Mouse (Mus musculus) embryonic facial prominence, embryonic 11.5 days (tissue): Measurements from ENCODE around the gene Ankrd2. TPM values are rescaled to one million over a fixed set of nuclear protein-coding genes. Genes with fewer than 3 reads are reported as not detected.

Source experiments
- ATAC-seq: fragments of 200-750 bp; cut with Nextera tagmentation; replicated peaks from 2 replicates; pipeline ENCODE4 v1.8.0; 2017; ENCODE audit warnings: low read depth; ENCODE audit not compliant: insufficient number of reproducible peaks, low FRiP score, low TSS enrichment
- DNase-seq: peaks from one replicate; pipeline ENCODE4 v3.0.0-alpha.2; 2015; ENCODE audit warnings: low spot score
- H3K27ac ChIP-seq: fragments of 300-500 bp; sonication (generic); replicated peaks from 2 replicates; pipeline ENCODE4 v1.5.1; 2014; ENCODE audit warnings: mild to moderate bottlenecking, low read depth, low read length, control low read depth
- H3K27me3 ChIP-seq: fragments of 300-500 bp; sonication (generic); 2 replicates; pipeline ENCODE4 v1.6.1; 2014; ENCODE audit warnings: mild to moderate bottlenecking, low read length, moderate library complexity, mixed read lengths; ENCODE audit not compliant: control insufficient read depth, insufficient read depth
- H3K36me3 ChIP-seq: fragments of 300-500 bp; sonication (generic); replicated peaks from 2 replicates; pipeline ENCODE4 v1.6.1; 2014; ENCODE audit warnings: low read depth, mild to moderate bottlenecking, low read length, moderate library complexity, mixed read lengths; ENCODE audit not compliant: control insufficient read depth, insufficient read depth
- H3K4me1 ChIP-seq: fragments of 300-500 bp; sonication (generic); 2 replicates; pipeline ENCODE4 v1.6.1; 2014; ENCODE audit warnings: low read length, mixed read lengths; ENCODE audit not compliant: control insufficient read depth, insufficient read depth
- H3K4me2 ChIP-seq: fragments of 300-500 bp; sonication (generic); 2 replicates; pipeline ENCODE4 v1.6.1; 2014; ENCODE audit warnings: low read depth, mild to moderate bottlenecking, control low read depth, low read length, moderate library complexity
- H3K4me3 ChIP-seq: fragments of 300-500 bp; sonication (generic); 2 replicates; pipeline ENCODE4 v1.5.1; 2014; ENCODE audit warnings: low read depth, low read length, control low read depth
- H3K9ac ChIP-seq: fragments of 300-500 bp; sonication (generic); replicated peaks from 2 replicates; pipeline ENCODE4 v1.6.1; 2014; ENCODE audit warnings: mild to moderate bottlenecking, control low read depth, low read length
- H3K9me3 ChIP-seq: fragments of 300-500 bp; sonication (generic); replicated peaks from 2 replicates; pipeline ENCODE4 v1.6.1; 2016; ENCODE audit warnings: mild to moderate bottlenecking, low read length, inconsistent platforms, mixed read lengths; ENCODE audit not compliant: control insufficient read depth
- whole genome bisulfite sequencing: fragments of 180-500 bp; shearing (Covaris S2); extraction: QIAGEN DNeasy Blood & Tissue Kit; methylation state at CpG from one replicate; pipeline ENCODE4 v1.1.7; 2014; 5-methylcytosine and 5-hydroxymethylcytosine counted together
- polyA plus RNA-seq: library from polyadenylated mRNA; unstranded; fragments of >200 nt; fragmentation: Nextera tagmentation; extraction: Ambion mirVana; gene quantifications from 2 replicates; pipeline ENCODE4 v1.2.1, GENCODE M21; 2014

The Ankrd2 gene
- polyA plus RNA-seq, 1 experiment from 2014 or later, result not detected

DNA sequence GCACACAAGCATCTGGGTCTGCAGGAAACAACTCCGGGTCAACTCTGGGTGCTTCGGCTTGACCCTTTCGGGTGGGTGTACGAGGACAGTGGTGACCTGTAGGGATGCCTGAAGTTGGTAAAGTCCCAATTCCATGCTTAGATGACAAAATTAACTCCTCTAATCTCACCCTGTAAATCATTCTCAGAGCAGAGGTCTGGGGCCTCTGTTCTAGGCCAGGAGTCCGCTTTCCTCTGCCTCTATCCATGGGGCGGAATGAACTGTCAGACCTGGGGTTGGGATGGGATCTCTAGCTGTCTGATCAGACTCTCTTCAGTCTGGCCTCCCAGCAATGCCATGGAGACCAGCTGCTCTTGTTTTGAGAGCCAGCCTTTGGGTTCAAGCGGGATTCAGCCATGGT, 25.6 kb downstream of the Ankrd2 start:
- H3K4me2 ChIP-seq, result no peak overlapping the region
- H3K9me3 ChIP-seq, result no peaks in the 10 kb centered on the region
- 90% methylated on average over 7 of the region's 7 CpGs for WGBS
- no peak for DNase-seq
- no peaks in the 10 kb centered on the region for H3K36me3 ChIP-seq
- H3K27ac ChIP-seq, result no peak overlapping the region
- no peak overlapping the region for H3K4me3 ChIP-seq
- no peaks in the 10 kb centered on the region for H3K27me3 ChIP-seq
- no peaks in the 10 kb centered on the region for H3K4me1 ChIP-seq
- ATAC-seq, result no peak
- H3K9ac ChIP-seq, result no peak overlapping the region

DNA sequence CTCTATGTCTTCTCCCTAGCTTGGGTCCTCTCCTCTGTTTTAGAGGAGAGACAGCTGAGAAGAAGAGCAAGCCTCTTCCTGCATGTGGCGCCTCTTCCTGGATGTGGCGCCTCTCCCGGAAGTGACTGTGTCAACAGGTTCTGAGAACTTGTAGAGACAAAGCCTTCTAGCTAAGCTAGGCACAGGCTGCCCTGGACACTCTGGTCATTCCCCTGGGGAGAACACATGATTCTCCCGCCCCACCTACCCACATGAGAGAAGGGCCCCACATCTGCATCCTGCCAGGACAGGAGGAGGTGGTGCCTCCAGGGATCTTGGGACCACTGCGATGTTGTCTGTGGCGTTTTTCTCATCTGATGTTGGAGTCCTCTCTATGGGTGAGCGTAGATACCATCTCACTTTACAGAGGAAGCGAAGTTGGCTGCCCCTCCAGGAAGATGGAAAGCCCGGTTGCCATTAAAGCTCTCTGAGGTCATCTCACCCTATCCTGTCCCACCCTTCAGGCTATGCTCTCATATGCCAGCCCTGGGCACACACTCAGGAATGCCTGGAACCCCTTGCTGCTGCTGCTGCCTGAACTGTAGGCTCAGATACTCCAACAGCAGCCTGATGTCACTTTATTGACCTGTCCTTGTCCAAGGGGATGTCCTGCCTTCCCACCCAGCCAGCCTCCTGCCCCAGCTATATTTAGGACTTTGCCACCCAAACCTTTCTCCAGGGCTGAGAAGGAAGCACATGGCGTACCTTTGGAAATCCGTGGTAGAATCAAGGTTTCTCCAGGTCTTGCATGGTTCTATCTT, 32.8 kb downstream of the Ankrd2 start:
- Histone ChIP-seq H3K9me3 (no peaks in the 10 kb centered on the region), H3K4me3 (no peak overlapping the region), H3K36me3 (no peaks in the 10 kb centered on the region), H3K27ac (no peak overlapping the region), H3K27me3 (no peaks in the 10 kb centered on the region), H3K9ac (no peak overlapping the region), H3K4me2 (no peak overlapping the region), H3K4me1 (no peaks in the 10 kb centered on the region)
- DNase-seq, result no peak
- 80% methylated on average over 11 of the region's 11 CpGs for WGBS
- ATAC-seq, result no peak

DNA sequence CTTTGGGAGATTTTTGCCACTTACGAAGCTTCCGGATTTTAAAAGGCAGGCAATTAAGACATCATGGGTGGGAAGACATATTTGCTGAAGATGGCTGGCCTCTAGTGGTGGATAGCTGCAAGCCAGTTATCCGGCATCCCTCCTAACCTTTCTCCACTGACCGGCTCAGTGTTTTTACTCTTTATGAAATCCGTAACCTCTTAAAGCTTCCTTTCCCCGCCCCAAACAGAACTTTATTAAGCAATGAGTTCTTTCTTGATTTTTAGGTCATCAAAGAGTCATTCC, 33.4 kb downstream of the Ankrd2 start:
- H3K36me3 ChIP-seq, result no peaks in the 10 kb centered on the region
- DNase-seq (no peak), ATAC-seq (no peak)
- no peak overlapping the region for H3K9ac ChIP-seq
- H3K4me1 ChIP-seq, result no peaks in the 10 kb centered on the region
- H3K4me2 ChIP-seq, result no peak overlapping the region
- H3K4me3 ChIP-seq, result no peak overlapping the region
- no peak overlapping the region for H3K27ac ChIP-seq
- no peaks in the 10 kb centered on the region for H3K9me3 ChIP-seq
- no peaks in the 10 kb centered on the region for H3K27me3 ChIP-seq
- 60% methylated on average over 6 of the region's 6 CpGs for WGBS

DNA sequence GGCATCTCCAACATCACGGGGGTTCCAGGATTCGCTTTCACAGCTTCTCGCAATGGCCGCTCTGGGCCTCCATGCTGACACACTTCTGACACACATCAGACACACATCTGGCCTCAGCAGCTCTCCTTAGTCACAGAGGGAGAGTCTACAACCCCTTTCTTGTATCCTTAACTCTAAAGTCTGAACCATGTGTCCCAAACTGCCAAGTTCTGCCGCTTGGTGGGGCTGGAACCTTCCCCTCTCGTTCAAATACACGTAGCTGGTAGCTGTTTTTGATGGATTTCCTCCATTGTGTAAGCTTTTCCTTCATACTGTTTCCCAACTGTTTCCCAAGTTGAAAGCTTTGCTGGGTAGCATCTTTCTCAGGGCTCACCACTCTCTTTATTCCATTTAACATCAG, 35.4 kb downstream of the Ankrd2 start:
- no peaks in the 10 kb centered on the region for H3K36me3 ChIP-seq
- no peak overlapping the region for H3K4me3 ChIP-seq
- no peak overlapping the region for H3K9ac ChIP-seq
- no peak overlapping the region for H3K4me2 ChIP-seq
- no peak overlapping the region for H3K27ac ChIP-seq
- no peaks in the 10 kb centered on the region for H3K9me3 ChIP-seq
- H3K4me1 ChIP-seq, result no peaks in the 10 kb centered on the region
- ATAC-seq, result no peak
- 77% methylated on average over 7 of the region's 7 CpGs for WGBS
- H3K27me3 ChIP-seq, result no peaks in the 10 kb centered on the region
- DNase-seq, result no peak

DNA sequence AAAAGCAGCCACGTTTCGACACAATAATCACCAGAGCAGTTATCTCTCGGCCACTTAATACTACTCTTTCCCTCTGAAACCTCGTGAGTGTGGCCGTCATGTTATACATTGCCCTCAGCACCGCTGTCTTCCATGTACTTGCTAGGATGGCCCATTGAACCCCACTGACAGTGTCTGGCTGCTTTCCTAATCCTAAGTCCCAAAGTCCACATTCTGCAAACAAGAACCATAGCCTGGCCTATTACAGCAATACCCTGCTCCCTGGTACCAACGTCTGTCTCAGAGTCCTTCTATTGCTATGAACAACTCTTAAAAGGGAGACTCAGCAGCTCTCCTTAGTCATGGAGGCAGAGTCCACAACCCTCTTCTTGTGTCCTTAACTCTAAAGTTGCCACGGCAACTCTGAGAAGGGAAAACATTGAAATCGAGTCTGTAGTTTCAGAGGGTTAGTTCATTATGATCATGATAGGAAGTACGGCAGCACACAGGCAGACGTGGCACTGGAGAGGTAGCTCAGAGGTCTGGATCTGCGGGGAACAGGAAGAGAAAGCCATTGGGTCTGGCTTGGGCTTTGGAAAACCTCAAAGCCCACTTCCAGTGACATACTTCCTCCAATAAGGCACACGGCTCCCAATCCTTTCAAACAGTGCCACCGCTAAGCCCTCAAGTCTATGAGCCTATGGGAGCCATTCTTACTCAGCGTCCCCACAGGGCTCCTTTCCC, 36.2 kb downstream of the Ankrd2 start:
- whole genome bisulfite sequencing, result 83% methylated on average over 15 of the region's 15 CpGs
- no peak for ATAC-seq
- Histone ChIP-seq H3K4me3 (no peak overlapping the region), H3K9ac (no peak overlapping the region), H3K4me2 (no peak overlapping the region), H3K9me3 (no peaks in the 10 kb centered on the region), H3K36me3 (no peaks in the 10 kb centered on the region), H3K27me3 (no peaks in the 10 kb centered on the region), H3K27ac (no peak overlapping the region), H3K4me1 (no peaks in the 10 kb centered on the region)
- DNase-seq, result no peak

DNA sequence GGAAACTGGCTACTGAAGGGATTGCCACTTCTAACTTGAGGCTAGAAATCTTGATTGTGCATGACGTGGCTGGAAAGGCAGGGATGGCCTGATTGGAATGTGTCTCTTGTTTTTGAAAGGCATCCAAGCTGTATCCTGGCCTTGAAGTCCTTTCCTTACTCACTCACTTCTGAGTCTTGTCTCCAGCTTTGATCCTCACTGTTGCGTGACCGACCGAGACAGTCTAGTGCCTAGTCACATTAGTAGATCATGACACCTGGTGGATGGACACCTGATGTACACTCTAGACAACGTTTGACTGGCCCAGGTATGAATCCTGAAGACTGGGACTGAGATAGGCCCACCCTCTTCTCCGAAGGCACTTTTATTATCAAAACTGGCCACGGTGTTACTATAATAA, 37.0 kb downstream of the Ankrd2 start:
- DNase-seq (peak; percentile 3), ATAC-seq (no peak)
- no peaks in the 10 kb centered on the region for H3K4me1 ChIP-seq
- H3K4me2 ChIP-seq, result no peak overlapping the region
- H3K9me3 ChIP-seq, result no peaks in the 10 kb centered on the region
- H3K36me3 ChIP-seq, result no peaks in the 10 kb centered on the region
- no peak overlapping the region for H3K9ac ChIP-seq
- no peak overlapping the region for H3K27ac ChIP-seq
- no peak overlapping the region for H3K4me3 ChIP-seq
- WGBS, result 85% methylated on average over 7 of the region's 7 CpGs
- no peaks in the 10 kb centered on the region for H3K27me3 ChIP-seq

DNA sequence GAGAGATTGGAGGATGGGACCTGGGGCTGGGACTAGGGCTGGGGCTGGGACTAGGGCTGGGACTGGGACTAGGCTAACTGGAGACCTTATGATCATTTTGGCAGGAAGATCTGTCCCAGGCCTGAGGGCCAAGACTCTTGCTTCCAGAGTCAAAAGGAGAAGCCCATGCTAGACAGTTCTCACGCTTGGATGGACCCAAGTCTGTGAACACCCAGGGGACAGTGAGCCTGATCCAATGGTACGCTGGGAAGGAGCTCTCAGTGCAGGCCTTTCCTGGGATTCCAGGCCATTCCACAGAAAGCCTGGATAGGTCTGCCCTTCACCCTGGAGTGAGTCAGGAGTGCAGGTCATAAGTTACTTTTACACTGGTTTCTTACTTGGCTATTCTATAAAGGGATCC, 39.3 kb downstream of the Ankrd2 start:
- no peak for ATAC-seq
- H3K9me3 ChIP-seq, result no peaks in the 10 kb centered on the region
- H3K4me3 ChIP-seq, result no peak overlapping the region
- no peaks in the 10 kb centered on the region for H3K27me3 ChIP-seq
- no peak overlapping the region for H3K4me2 ChIP-seq
- no peaks in the 10 kb centered on the region for H3K36me3 ChIP-seq
- no peak for DNase-seq
- no peak overlapping the region for H3K27ac ChIP-seq
- no peaks in the 10 kb centered on the region for H3K4me1 ChIP-seq
- WGBS, result 71% methylated on average over 2 of the region's 2 CpGs
- H3K9ac ChIP-seq, result no peak overlapping the region

DNA sequence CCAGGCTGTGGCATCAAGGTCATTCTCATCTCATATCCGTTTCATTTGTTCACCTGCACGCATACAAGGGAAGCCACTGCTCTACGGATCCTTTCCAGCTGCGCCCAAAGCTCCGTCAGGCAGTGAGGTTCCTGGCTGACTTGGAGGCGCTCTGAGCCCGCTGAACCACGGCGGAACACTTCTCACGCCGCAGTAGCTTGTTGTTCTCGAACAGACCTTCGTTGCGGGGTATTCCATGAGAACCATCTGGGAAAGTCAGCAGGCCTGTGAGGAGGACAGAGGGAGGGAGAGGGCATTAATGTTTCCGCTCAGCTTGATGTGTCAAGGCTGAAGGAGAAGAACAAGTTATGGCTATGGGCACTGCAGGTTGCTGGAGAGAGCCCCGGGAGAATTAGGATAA, 40.2 kb downstream of the Ankrd2 start:
- WGBS, result 90% methylated on average over 16 of the region's 16 CpGs
- DNase-seq (no peak), ATAC-seq (no peak)
- no peak overlapping the region for H3K9ac ChIP-seq
- H3K4me1 ChIP-seq, result no peaks in the 10 kb centered on the region
- no peaks in the 10 kb centered on the region for H3K36me3 ChIP-seq
- no peak overlapping the region for H3K27ac ChIP-seq
- no peaks in the 10 kb centered on the region for H3K27me3 ChIP-seq
- H3K4me2 ChIP-seq, result no peak overlapping the region
- H3K4me3 ChIP-seq, result no peak overlapping the region
- H3K9me3 ChIP-seq, result no peaks in the 10 kb centered on the region
